Mouse (Mus musculus) fibroblast of lung, adult 2 months (primary cell): ENCODE results near the gene Synrg.

Experiments used
- DNase-seq: peaks from one replicate; pipeline ENCODE4 v3.0.0-alpha.2; 2011; ENCODE audit warnings: low read depth

The Synrg gene

DNA sequence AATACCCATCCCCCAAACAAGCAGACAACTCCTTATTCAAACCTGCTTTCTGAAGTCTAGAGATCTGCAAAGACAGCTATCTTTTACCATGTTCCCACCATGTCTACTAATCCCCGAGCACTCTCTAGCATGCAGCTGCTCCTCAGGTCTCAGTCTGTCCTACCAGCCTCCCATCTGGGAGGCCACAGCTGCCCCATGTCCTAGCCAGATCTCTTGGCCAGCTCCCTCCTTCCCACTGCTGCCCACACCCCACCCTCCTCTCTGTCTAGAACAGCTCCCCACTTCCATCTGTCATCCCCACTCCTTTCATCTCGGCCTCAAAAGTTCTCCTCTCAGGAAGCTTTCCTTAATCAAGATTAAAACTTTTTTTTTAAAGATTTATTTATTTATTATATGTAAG, 112.8 kb downstream of the Synrg start:
- no peak for DNase-seq

GRCm38 (mm10) chr11:84078601-84079000, 114.4 kb downstream of the Synrg start:
- DNase-seq, result no peak

- DNase-seq, result no peak
Measured at GRCm38 (mm10) chr11:84079361-84079760, 115.1 kb downstream of the Synrg start.

DNA sequence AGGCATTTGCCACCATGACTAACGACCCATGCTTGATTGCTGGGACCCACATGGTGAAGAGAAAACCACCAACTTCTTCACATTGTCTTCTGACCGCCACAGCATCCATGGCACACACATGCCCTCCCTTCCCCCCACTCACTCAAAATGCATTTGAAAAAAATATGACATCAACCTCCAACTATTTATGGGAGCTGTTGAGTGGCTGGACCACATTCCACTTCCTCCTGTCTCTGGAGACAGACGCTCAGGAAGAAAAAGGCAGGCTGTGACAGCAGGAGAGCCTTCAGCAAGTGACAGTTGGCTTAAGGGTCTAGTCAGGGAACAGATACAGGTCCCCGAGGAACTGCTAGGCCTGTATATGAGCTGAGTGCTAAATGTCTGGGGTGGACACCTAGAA, 115.7 kb downstream of the Synrg start:
- no peak for DNase-seq

DNA sequence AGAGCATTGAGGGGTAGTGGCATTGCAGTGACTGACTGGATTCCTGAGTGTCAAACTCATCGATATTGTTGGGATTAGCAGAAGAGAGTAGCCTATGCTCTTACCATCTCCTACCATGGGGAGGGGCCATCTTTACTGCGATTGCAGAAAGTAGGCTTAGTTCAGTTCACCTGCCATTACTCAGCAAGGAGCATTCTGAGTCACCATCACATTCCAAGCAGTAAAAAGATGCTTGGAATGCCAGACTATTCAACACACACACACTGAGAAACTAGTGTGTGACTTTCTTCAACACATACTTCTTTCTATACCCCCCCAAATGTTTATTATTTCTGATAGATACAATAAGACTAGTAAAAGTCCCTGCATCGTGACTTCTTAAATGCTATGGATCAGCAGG, 116.1 kb downstream of the Synrg start:
- DNase-seq, result no peak

DNA sequence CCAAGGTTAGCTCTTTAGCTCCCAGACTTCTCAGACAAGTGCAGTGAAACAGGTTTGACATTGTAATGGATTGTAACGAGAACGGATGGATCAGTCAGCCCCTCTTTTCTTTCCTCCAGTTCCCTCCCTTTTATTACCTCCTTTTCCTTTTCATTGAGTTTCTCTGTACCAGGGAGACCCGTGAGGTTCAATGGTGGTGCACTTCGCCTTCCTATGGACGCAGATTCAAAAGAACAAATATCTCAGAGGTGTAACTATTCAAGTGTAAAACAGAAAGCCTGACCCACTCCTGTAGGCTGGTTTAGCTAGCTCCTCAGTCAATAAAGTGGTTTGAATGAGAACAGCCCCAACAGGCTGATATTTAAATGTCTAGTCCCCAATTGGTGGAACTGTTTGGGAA, 117.7 kb downstream of the Synrg start:
- no peak for DNase-seq

- no peak for DNase-seq
Measured at GRCm38 (mm10) chr11:84090572-84090971, 126.3 kb downstream of the Synrg start.
